Mouse (Mus musculus) limb, embryonic 14.5 days (tissue): ENCODE measurements at regions not wholly inside any gene's neighbourhood (a gene's known extent, or its start where the extent isn't known, plus 50 kb on each side); places are given as distances from the start of the nearest gene placed in this dataset.

Experiments
- ATAC-seq: fragments of 200-750 bp; cut with Nextera tagmentation; 2 replicates; pipeline ENCODE4 v1.8.0; 2017; ENCODE audit warnings: low read depth, moderate number of reproducible peaks, moderate TSS enrichment; ENCODE audit not compliant: low FRiP score
- DNase-seq: peaks from one replicate; pipeline ENCODE4 v3.0.0-alpha.2; 2015; ENCODE audit warnings: low spot score
- H3K27ac ChIP-seq: fragments of 300-500 bp; sonication (generic); replicated peaks from 2 replicates; pipeline ENCODE4 v1.5.1; 2014; ENCODE audit warnings: low read depth, mild to moderate bottlenecking, low read length, moderate library complexity, mixed read lengths
- H3K27me3 ChIP-seq: fragments of 300-500 bp; sonication (generic); 2 replicates; pipeline ENCODE4 v1.6.1; 2014; ENCODE audit warnings: low read length, mixed read lengths; ENCODE audit not compliant: control insufficient read depth, insufficient read depth
- H3K36me3 ChIP-seq: fragments of 300-500 bp; sonication (generic); 2 replicates; pipeline ENCODE4 v1.6.1; 2014; ENCODE audit warnings: mild to moderate bottlenecking, low read length, moderate library complexity, mixed read lengths; ENCODE audit not compliant: control insufficient read depth, insufficient read depth
- H3K4me1 ChIP-seq: fragments of 300-500 bp; sonication (generic); 2 replicates; pipeline ENCODE4 v1.6.1; 2014; ENCODE audit warnings: antibody characterized with exemption, low read length, mixed read lengths; ENCODE audit not compliant: control insufficient read depth, insufficient read depth
- H3K4me2 ChIP-seq: fragments of 300-500 bp; sonication (generic); replicated peaks from 2 replicates; pipeline ENCODE4 v1.6.1; 2014; ENCODE audit warnings: low read depth, mild to moderate bottlenecking, low read length, moderate library complexity; ENCODE audit not compliant: severe bottlenecking
- H3K4me3 ChIP-seq: fragments of 300-500 bp; sonication (generic); replicated peaks from 2 replicates; pipeline ENCODE4 v1.5.1; 2014; ENCODE audit warnings: low read length
- H3K9ac ChIP-seq: fragments of 300-500 bp; sonication (generic); 2 replicates; pipeline ENCODE4 v1.6.1; 2014; ENCODE audit warnings: mild to moderate bottlenecking, low read depth, low read length, moderate library complexity; ENCODE audit not compliant: severe bottlenecking
- H3K9me3 ChIP-seq: fragments of 300-500 bp; sonication (generic); 2 replicates; pipeline ENCODE4 v1.6.1; 2016; ENCODE audit warnings: low read length; ENCODE audit not compliant: control insufficient read depth
- POLR2A ChIP-seq: fragments of 200-500 bp; IDR thresholded peaks from 2 replicates; pipeline ENCODE4 v1.8.0; 2012; ENCODE audit warnings: inconsistent platforms, mild to moderate bottlenecking, moderate library complexity, borderline replicate concordance; ENCODE audit not compliant: insufficient read depth, insufficient read length; ENCODE audit errors: extremely low read depth
- WGBS: fragments of 180-500 bp; shearing (Covaris S2); extraction: QIAGEN DNeasy Blood & Tissue Kit; methylation state at CpG from one replicate; pipeline ENCODE4 v1.1.7; 2014; 5-methylcytosine and 5-hydroxymethylcytosine counted together

DNA sequence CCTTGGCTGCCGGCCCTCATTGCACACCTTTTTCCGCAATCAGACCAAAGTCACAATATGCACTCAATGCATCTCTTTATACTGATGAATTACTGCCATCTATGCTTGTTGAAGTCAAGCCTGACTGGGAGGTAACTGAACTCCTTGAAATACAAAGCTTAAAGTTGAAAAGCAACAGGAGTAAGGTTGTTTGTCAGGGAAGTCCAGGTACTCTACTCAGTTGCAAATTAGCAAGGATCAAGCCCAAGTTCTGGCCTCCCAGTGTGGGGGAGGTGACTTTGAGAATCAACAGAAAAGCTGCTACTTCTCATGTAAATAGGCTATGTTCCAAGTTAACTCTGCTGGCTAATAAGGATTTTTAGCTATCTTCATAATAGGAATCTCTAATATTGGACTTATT, 151.0 kb upstream of the Gm49339 start:
- TF ChIP-seq POLR2A, result no peak
- 91% methylated on average over 2 of the region's 2 CpGs for WGBS
- Histone ChIP-seq H3K4me3 (no peak overlapping the region), H3K4me2 (no peak overlapping the region), H3K27me3 (no peaks in the 10 kb centered on the region), H3K9me3 (no peaks in the 10 kb centered on the region), H3K4me1 (no peaks in the 10 kb centered on the region), H3K9ac (no peak overlapping the region), H3K36me3 (no peaks in the 10 kb centered on the region), H3K27ac (no peak overlapping the region)
- no peak for ATAC-seq
- no peak for DNase-seq
